Mouse (Mus musculus): Measurements from ENCODE around the gene Dab2ip.

GRCm38 (mm10) chr2:35667746-35668145, 109.7 kb downstream of the Dab2ip start:
- TF ChIP-seq CTCF (IDR thresholded peaks at IDR 0.05; ENCODE audit: low read depth) (no peak), EP300 (optimal IDR thresholded peaks at IDR 0.05) (no peak)
